Mouse (Mus musculus) R1 (cell line): ENCODE data around the gene Mob3a.
A peak's percentile ranks its signal among the peaks of the same experiment; 100 is the strongest.

Experiments
- DNase-seq: peaks from one replicate; pipeline ENCODE4 v3.0.0-alpha.2; 2018; ENCODE audit warnings: low read depth, low spot score

The Mob3a gene

GRCm38 (mm10) chr10:80677942-80678436 lies 23.8 kb downstream of the Mob3a start, which contains the start of gene Mknk2:
Mknk2 (minus strand) TSS chr10:80678112.
- DNase-seq = peak; percentile 17

DNA sequence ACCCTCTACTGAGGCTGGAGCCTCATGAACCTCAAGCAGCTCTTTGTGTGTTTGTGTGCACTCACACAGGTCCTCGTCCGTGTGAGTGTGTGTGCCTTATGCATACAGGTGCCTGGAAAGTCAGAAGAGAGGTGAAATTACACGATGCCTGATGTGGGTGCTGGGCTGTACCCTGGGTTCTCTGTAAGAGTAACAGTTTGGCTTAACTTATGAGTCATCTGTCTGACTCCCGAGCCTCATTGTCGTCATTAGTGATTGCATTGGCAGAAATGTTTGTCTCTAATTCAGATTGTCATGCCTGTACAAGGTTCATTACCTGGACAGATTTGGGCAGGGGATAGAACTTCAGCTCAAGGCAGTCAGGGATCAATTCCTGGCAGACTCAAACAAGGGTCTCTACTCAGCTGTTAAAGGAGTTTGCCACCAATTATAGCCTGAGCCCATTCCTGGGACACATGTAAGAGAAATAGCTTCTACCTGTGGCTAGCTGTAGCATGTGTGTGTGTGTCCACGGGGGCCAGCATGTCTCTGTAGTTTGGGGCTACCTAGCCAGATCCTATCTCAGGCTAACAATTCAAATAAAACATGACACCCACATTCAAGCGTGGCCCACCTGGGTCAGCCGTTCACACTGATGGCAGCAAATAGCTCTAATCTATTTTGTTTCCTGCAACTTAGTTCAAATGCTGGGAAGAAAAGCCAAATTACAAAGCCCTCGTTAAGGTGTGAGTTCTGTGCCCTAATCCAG lies 24.5 kb downstream of the Mob3a start:
- no peak for DNase-seq

DNA sequence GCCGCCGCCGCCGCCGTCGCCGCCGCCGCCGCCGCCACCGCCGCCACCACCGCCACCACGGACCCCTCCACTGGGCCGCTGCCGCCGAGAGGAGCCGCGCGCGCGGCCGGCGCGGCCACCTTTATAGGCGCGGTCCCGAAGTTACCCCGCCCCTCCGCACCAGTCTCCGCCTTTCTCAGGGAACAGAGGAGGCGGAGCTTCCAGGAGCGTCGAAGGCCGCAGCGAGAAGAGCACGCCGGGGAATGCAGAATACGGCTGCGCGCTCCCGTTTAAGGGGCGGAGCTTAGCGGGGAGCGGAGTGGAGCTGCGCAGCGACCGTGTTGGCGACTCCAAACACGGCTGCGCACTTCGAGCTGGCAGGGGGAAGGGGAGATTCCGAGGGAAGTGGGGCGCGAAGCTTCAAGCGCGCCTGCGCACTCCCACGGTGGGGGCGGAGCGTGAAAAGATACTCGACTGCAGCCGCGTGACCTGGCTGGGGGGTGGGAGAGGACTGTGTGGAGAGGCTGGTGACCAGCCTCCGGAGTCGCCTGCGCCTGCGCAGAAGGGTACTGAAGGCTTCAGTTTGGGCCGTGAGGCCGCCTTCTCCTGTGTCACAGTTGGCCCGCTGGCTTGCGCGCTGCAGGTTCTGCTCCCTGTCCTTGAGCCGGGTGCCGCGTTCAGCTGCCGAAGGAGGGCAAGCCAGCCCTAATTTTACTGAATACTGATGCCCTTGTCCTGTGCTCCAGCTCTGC lies 25.4 kb downstream of the Mob3a start:
- DNase-seq = peak; percentile 100

GRCm38 (mm10) chr10:80675405-80676197 lies 26.2 kb downstream of the Mob3a start:
- peak; percentile 18 for DNase-seq

GRCm38 (mm10) chr10:80674851-80675404 lies 26.8 kb downstream of the Mob3a start:
- no peak for DNase-seq

GRCm38 (mm10) chr10:80674161-80674711 lies 27.5 kb downstream of the Mob3a start:
- no peak for DNase-seq

DNA sequence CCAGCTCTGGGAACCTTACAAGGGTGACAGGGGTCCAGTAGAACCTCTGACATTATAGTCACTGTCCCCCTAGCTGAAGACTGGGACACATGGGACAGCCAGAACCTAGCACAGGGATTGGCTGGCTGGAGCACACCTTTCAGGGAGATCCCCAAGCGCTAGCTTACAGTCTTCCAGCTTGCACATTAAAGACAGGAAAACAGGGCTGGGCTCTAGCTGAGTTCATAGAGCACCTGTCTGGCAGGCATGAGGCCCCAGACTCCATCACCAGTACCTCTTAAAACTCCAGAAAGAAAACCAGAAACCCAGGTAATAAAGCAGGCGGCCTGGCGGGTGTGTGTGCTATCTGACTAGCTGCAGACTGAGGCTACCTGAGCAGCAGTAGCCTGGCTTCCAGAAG lies 28.1 kb downstream of the Mob3a start:
- DNase-seq = no peak

- no peak for DNase-seq
Measured at GRCm38 (mm10) chr10:80671936-80672690, 29.7 kb downstream of the Mob3a start.

- DNase-seq = no peak
Measured at GRCm38 (mm10) chr10:80671251-80671650, 30.5 kb downstream of the Mob3a start.

- no peak for DNase-seq
Measured at GRCm38 (mm10) chr10:80670531-80670930, 31.2 kb downstream of the Mob3a start.

DNA sequence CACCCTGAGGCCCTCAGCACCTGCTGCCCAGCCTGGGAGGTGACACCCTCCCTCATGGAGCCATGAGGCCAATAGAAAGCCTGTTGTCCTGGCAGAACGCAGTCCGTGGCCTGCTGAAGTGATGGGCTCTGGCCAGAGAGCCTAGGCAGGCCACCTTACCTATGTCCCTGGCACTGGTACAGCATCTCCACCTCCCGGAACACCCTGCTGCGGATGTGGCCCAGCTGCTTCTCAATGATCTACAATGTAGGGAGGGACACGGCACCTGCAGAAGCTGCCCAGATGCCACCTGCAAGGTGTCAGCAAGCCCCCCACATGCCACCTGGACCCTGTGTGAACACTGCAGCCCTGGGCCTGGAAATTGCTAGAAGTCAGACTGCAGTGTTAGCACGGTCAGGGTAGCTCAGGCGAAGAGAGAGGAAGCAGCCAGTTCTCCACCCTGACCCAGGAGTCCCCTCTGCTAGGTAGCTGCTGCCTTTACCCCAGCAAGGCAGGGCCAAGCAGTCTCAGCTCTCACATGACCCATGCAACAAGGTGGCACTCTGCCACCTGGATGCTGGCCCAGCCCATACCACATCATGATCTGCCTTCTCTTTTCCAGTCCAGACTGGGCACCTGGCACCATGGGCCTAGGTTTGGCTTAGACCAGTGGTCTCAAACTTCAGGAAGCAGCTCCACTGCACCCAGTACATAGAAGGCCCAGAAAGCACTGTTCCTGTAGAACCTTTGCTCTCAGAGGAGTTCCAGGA lies 31.9 kb downstream of the Mob3a start:
- DNase-seq = no peak

DNA sequence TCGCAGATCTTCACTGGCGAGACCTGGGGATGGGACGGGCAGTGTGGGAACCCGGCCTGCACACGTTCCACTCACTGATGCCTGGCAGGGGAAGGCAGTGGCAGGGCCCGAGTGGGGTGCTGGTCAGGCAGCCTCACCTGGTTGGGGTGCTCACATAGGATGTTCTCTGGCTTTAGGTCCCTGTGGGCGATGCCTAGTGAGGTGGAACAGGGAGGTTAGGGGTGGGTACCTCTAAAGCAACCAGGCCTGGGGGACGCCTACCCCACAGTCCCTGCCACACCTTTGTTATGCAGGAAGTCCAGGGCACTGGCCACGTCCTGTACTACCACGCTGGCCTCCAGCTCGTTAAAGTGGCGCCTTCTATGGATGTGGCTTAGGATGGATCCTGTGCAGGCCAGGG lies 32.8 kb downstream of the Mob3a start:
- DNase-seq = no peak

DNA sequence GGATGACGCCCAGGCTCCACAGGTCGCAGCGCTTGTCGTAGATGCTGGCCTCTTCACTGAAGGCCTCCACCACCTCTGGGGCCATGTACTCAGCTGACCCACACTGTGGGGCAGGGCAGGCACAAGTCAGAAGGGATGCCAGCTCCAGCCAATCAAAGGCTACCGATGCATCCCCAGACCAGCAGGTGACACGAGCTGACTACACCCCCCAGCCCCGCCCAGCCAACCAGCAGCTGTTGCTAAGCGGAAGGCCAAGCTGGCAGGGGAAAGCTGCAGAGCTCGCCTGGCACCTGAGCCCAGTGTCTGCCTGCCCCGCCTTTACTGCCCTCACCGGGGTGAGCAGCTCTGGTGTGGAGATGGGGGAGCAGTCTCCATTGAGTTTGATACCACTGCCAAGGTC lies 33.2 kb downstream of the Mob3a start:
- DNase-seq = no peak

- no peak for DNase-seq
Measured at GRCm38 (mm10) chr10:80666837-80667412, 34.9 kb downstream of the Mob3a start.

GRCm38 (mm10) chr10:80665981-80666733 lies 35.6 kb downstream of the Mob3a start:
- DNase-seq = no peak

DNA sequence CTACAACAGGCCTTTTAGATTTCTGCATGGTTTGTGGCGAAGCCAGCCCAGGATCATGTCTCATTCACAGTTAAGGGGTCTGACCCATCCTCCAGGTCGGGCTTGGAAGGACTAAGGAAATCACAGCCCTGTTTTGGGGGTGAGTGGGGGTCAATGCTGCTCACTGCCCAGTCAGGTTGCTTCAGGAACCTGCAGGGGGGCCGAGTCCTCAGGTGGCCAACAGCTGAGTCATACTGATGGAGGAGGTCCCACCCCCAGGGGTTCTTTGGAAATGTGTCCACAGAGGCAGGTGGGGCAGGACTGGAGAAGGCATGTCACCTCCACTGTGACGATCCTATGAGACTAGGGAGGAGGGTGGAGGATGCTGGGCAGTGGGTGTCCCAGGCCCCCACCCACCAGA lies 36.3 kb downstream of the Mob3a start:
- no peak for DNase-seq

DNA sequence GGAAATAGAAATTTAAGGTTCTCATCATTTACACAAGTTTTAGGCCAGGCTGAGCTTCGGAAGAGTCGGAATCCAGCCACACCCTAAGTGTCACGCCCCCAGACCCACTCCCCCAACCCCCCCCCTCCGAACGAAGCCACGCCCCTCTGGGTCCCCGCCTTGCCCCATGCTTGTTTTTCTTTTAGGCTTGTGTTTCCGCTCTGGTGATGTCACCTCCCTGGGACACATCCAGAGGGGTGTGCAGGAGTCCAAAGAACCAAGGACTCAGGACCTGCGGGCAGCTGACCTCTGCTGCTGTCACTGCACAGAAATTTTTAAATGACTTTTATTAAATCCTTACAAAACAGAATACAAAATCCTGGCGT lies 36.8 kb downstream of the Mob3a start:
- DNase-seq = peak; percentile 86

GRCm38 (mm10) chr10:80664197-80665015 lies 37.4 kb downstream of the Mob3a start:
- DNase-seq = peak; percentile 87
